Mouse (Mus musculus) 416B (cell line): ENCODE data around the gene Mrm2.
A peak's percentile ranks its signal among the peaks of the same experiment; 100 is the strongest.
"Not testable (repeated sequence)": the region's sequence is repeated elsewhere in the genome, so short reads cannot be mapped to it uniquely, and the experiment has no call there.

Source experiments
- DNase-seq: peaks from one replicate; pipeline ENCODE4 v3.0.0; 2011; ENCODE audit warnings: low read depth

Gene Mrm2

DNA sequence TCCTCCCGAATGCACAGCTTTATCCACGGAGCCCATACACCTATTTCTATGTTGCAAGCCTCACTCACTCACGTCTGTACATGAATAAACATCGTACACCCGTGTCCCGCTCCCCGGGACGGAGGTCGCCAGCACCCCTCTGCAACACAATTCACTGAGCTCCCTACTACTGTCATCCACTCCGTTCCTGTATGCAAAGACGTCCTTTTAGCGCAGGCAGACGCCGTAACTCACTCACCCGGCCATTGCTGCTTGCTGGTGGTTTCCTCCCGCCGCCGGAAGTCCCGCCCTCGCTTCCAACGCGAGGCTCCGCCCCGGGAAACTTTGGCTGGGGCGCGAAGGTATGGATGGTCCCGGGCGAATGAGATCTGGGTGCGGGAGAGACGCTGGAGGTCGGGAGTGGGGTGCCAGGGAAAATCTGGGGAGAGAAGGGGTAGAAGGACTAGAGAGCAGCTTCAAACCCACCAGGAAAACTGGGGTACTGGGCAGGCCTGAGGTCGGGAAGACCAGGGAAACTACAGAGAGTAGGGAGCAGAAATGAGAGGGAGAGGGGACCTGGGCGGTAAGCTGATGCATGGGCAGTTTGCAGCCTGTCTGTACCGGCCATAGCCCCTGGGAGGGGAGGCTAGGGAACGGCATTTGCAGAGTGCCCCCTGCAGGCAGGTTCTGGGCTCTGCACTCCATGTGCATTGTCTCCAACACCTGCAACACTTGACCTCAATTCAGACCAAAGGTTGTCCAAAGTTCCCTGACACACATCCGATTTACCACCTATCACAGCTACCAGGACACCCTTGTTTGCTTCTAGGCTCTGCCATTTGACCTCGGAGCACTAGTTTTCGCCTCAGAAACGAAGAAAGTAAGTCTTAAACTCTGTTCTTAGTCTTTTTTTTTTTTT lies at the start of gene Mrm2:
TSS of gene Mrm2 (minus strand) at position 284 of the 898 bp plus-strand sequence.
- DNase-seq = peak; percentile 87

DNA sequence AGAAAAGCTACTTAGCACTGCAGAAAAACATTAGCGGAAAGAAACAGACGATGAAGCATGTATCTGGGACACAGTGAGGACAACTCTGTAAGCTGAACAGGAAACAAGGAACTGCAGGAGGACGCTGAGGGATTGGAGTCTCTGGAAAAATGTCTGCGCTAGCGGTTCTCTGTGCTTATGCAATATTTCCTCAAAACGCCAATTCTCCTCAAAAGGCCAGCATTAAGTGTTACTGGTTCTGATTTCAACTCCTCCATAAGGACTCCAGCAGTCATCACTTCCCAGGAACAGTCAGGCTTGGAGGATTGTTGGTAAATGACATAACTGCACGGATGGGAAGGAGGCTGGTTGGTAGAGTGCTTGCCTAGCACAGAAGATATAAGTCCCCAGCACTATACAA lies 49.5 kb upstream of the Mrm2 start:
- no peak for DNase-seq

DNA sequence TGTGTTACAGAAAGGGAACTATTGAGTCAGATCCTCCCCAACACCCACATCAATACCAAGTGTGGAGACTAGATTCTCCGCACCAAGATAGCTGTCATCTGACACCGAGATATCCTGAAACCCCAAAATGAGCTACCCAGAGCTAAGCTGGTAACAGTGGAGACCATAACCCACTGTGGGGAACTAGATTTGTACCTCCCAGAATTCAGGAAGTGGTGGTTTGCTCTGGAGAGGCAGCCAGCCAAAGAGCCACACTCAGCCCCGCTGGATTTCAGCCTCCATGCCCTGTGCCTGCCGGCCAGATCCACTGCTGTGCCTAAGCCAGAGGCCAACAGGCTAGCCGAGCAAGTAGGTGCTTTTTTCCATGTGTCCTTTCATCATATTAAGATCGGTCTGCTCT lies 47.6 kb upstream of the Mrm2 start:
- DNase-seq = peak; percentile 93

DNA sequence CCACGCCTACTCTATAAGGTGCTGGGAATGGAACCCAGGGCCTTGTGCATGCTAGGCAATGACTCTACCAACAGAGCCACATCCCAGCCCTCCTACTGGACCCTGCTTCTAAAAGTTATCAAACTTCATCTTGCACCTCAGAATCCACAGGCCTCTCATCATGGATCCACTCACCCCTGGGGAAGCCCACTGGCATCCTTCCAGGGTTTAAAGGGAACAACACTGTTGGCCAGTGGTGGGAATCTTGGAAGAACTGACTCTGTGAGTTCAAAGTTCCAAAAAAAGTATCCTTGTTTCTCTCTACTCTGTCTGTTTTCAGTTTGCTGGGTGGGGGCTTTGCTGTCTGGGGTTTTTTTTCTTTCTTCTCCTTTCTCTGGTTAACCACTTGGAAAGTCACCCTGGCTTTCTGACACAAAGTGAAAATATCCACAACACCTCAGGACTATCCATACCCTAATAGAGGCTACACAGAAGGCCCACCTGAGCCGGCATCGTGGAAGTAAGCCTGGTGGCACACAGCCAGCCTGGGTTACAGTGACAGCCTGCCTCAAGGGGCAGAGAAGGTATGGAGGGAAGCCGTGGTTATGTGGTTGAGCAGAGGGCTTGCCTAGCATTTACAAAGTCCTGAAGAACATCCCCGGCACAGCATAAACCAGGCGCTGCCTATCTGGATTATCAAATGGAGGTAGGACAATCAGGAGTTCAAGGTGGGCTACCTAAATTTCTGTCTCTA lies 46.6 kb upstream of the Mrm2 start:
- peak; percentile 54 for DNase-seq

DNA sequence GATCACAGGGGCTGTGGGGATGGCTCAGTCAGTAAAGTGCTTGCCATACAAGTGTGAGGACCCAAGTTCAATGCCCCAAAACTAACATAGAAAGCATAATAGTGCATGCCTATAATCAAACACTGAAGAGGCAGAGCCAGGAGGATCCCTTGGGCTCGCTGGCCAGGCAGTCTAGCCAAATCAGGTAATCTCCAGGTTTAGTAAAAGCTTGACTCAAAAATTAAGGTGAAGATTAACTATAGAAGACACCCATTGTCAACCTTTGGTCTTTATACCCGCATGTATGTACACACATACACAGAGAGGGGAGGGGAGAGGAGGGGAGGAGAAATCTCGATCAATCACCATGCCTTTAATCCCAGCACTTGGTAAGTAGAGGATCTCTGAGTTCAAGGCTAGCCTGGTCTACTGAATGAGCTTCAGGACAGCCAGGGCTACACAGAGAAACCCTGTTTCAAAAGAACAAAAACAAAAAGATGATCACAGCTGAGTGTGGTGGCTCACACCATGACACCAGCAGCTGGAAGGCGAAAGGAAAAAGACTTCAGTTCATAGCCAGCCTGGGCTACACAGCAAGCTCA lies 43.6 kb upstream of the Mrm2 start:
- DNase-seq = no peak

DNA sequence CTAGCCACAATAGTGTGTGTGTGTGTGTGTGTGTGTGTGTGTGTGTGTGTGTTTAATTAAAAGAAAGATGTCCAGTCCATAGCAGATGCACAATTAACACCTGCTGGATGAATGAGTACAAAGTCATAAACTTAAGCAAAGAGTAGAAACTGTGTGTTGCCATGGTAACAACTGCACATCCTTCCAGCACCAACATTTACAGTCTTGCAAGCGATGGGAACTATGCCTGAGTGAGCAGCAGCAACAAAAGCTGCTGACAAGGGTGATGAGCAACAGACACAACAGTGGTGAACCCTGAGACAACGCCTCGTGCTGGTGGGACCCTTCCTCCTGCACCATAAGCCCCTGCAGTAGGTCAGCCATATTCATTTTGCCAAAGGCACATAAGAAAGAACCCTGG lies 42.5 kb upstream of the Mrm2 start:
- no peak for DNase-seq

DNA sequence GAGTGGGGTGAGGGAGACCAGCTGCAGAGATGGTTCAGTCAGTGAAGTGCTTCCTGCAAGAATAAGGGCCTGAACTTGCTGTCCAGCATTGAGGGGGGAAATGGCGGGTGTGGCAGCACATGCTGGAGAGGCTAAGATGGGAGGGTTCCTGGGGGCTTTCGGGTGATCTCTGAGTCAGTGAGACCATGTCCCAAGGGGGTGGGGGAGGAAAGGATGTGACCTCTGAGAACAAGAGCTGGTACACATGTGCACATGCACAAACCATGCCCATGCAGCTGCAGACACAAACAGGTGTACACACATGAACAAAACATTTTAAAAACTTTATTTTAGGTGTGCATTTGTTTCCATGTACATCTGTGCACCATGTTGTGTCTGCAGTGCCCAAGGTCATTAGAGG lies 42.0 kb upstream of the Mrm2 start:
- DNase-seq = no peak

DNA sequence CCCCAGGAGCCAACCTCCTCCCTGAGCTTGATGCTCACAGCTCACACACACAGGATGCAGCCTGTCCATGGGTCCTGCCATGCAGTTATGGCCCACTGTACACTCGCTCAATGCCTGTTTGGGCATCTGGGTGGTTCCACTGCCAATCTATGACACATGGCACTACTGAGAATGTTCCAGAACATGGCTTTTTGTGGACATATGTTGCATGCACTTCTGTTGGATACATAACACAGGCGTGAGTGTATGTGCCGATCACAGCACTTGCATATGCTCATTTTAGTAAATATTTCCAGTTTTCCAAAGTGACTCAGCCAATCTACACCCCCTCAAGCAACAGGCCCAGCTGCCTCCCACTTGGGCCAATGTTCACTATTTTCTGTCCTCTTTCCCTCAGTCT lies 40.0 kb upstream of the Mrm2 start:
- DNase-seq = no peak

DNA sequence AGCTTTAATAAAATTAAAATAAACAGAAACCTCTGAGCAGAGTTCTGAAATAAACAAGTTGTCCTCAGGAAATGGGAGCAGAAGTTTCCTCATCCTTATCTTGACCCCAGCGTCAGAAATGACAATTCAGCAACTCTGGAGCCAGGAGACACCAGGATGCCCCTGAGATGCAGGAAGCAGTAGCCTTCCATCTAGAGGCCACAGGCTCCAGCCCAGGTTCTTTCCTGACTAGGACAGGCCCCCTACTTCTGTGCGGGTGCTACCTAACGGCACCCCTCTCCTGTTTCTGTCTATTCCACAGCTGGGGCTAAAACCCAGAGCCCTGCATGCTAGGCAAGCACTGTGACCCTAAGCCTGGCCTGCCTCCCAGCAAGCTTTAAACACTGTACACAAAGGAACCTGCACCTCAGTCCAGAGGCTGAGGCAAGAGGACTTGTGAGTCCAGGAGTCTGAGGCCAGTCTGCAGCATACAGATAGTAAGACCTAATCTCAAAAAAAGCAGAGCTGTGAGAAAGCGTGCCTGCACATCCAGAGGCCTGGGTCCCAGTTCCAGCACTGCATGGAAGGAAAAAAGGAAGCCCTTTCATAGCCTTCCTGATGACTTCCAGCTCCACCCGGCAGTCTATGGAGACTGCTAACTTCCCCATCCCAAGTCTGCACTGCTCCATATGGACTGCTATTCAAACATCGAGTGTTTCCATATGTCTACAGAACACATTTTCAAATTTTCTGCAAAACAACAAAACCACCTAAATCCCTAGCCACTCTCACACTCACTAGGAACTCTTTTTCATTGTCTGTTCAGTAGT lies 39.0 kb upstream of the Mrm2 start:
- DNase-seq = no peak

DNA sequence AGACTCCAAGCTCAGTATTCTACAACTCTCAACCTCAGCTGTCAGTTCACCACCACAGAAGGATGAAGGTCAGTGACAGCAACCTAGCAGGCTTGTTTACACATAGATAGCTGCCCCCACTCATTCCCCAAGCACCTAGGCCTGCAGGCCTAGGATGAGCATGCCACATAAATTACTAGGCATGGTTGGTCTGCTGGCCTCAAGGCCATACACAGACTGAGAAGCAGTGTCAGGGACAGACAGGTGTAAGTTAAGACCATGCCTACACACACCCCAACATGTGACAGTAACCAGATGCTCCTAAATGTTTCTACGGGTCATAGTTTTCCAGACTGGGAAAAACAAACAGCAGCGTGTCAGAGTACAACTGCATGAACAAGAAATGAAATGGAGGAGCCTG lies 37.8 kb upstream of the Mrm2 start:
- DNase-seq = no peak

DNA sequence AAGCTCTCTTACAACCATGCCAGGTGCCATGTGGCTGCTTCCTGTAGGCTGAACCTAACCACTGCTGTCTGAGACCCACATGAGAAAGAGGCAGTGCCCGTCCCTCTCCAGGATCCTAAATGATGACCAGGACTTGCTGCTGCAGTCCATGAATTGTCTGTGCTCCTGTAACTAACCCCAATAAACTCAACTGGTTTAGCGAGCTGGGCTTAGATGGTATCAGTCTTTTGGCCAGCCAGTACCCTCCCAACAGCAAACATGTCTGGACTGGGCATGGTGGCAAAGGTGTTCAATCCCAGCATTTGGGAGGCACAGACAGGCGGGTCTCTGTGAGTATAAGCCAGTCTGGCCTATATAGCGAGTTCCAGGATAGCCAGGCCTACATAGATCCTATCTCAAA lies 37.2 kb upstream of the Mrm2 start:
- DNase-seq = no peak

DNA sequence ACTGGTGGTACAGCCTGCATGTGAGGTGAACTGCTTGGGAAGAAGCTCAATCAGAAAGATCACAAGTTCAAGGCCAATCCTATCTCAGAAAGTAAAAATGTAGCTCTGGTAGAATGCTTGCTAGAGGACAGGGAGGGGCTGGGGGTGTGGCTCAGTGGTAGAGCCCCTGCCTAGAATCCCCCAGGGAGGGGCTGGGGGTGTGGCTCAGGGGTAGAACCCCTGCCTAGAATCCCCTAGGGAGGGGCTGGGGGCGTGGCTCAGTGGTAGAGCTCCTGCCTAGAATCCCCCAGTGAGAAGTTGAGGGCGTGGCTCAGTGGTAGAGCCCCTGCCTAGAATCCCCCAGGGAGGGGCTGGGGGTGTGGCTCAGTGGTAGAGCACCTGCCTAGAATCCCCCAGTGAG lies 36.4 kb upstream of the Mrm2 start:
- not testable (repeated sequence) for DNase-seq

DNA sequence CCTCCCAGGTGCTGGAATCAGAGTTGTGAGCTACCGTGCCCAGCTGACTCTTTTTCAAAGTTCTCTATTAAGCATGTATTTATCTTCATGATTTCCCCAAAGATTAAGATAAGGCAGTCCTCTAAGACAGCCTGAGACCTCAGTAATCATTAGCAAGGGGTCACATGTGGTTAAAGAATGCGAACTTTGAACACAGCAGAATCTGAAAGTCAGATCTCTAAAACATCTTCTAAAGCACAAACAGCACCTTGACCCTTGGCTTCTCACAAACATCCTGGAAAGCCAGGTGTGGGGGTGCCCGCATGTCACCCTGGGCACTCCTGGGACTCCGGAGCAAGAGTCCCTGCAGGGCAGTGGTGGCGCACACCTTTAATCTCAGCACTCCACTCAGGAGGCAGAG lies 32.7 kb upstream of the Mrm2 start:
- DNase-seq = no peak

DNA sequence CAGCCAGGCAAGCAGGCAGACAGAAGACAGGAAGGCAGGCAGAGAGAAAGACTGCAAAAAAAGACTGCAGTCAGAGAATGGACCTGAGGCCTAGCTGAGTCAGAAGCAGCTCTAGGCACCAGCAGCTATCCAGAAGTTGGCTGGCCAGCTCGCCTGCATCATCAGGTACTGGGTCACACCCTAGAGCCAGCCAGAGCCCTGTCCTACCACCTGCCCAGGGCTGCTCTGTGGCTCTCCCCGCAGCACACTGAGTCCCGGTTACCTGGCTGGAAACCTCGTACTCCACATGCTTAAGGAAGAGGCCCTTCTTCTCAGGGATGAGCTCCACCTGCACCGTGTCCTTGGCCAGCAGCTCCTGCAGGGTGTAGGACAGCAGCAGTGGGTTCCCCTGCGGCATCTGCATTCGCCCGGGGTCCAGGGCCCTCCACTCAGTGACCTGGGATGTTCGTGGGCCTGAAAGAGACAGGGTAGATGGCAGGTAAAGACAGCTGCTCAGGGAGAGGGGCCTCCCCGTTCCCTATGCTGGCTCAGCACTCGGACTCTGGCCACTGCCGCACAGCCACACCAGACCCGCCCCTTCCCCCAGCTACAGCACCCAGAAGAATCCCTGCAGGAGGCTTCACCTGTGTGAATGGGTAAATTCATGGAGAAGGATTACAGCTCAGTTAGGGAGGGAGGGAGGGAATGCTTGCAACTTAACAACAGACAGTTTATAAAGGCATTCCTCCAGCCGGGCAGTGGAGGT lies 28.4 kb upstream of the Mrm2 start:
- no peak for DNase-seq

DNA sequence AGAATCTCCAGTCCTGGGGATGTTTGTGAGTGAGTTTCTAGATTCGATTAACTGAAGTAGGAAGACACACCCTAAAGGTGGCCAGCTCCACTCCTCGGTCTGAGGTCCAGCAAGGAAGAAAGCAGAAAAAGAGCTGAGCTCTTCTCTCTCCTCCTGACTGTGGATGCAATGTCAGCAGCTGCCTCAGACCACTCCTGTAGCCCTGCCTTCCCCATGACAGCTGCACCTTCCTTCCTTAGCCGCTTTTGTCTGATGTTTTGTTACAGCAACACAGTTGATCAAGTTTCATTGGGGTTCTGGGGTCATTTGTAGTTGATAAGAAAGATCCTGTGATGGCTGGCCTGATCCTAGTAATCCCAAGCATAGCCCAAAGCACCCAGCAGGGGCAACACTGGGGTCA lies 25.8 kb upstream of the Mrm2 start:
- DNase-seq = no peak

DNA sequence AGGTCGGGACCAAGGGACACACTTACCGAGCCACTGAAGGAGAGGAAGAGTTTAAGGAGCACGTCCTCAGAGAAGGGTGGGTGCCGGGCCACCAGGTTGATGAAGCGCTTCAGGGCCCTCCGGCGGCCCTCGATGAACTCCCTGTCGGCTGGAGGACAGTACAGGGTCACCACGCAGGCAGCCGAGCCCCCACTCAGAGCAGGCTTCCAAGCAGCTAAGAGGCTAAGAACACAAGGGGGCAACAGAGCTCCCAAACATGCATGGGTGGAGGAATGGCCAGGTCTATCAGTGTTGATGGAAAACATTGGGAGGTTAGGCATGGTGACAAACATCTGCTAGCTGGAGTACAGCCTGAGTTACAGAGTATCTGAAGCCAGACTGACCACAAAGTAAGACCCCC lies 24.2 kb upstream of the Mrm2 start:
- DNase-seq = no peak

DNA sequence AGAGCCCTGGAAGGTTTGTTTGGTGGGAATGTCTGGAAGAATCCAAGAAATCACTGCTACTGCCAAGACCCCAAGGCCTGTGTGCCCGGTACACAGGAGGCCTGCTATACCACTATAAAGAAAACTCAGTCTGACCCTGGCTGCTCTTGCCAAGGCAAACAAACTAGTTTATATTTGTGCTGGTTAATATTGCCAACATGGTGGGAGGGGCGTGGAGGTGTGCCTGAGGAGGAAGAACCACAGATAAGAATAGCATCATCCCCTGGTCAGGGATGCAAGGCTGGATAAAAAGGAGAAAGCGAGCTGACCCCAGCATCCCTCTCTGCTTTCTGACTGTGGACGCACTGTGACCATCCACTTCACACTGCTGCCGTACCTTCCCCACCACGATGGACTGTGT lies 20.7 kb upstream of the Mrm2 start:
- no peak for DNase-seq

DNA sequence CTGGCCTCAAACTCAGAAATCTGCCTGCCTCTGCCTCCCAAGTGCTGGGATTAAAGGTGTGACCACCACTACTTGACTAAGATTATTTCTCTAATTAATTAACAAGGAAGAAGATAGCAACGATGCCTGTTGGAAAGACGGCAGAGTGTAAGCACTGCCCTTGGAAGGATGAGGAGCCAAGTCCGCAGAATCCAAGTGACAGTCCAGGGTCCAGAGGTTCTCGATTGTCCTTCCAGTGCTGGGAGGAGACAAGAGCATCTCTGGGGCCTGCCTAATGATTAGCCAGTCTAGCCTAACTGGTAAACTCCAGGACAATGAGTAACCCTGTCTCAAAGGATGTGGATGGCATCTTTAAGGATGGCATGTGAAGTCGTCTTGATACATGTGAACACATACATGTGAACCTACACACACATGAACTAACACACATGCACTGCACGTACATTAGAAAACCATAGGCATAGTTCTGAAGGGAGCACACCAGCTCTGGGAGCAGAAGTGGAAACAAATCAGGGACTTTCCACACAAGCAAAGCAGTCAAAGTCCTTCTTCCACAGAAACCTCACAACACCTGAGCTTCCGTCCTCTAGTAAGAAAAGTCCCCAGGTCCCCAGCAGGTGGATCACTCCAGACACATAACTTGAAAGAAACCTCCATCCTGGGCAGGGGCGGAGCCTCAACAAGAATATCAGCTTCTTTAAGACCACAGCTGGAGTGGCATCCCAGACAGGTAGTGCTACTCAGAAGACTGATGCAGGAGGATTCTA lies 19.2 kb upstream of the Mrm2 start:
- no peak for DNase-seq

DNA sequence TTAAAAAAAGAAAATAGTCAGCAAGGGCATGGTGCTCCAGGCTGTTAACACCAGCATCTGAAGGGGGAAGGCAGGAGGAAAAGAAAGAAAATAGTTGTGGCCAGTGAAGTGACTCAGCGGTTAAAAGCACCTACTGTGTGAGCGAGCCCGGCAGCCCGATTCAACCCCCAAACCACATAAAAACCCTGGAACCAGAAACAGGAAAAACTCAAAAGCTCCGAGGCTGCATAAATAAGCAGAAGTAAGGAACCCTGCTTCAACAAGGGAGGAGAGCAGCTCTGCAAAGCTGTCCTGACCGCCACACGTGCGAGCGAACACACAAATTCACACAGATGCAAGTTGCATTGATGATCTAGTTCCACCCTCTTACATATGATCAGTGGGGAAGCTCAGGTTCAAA lies 18.2 kb upstream of the Mrm2 start:
- DNase-seq = peak; percentile 38

DNA sequence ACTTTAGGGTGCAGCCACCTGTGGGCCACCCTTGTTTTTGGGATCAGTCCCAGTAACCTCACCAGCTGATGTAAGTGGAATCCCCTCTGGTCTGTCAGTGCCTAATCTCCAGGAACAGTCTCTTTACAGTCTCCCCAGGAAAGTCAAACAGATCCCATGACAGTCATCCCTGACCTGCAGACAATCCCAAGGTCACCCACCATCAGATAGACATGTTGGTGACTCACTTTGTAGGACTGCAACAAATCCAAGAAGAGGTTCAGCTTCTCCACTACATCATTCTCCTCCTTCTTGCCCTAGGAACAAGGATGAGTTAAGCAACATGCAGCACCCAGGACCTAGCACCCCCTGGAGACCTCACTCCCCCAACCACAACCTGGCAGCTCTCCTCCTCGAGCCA lies 14.4 kb upstream of the Mrm2 start:
- no peak for DNase-seq

DNA sequence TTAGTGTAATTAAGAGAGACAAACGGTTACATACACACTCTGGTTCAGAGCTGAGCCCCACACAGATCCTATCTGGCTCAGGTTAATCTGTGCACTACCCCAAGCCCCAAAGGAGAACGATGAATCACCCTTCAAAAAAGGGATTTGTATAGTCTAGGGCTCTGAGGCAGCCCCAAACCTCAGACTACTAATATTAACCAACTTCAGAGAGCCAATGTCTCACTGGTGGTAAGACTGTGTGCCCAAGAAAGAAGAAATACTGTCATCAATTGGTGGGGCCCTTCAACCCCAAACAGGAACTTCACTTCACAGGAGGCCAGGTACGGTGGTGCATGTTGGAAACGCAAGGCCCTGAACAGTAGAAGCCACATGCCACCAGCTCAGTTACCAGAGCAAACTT lies 13.5 kb upstream of the Mrm2 start:
- DNase-seq = no peak
